Mouse (Mus musculus) heart, adult 8-10 months (tissue): ENCODE measurements at regions not wholly inside any gene's neighbourhood (a gene's known extent, or its start where the extent isn't known, plus 50 kb on each side); places are given as distances from the start of the nearest gene placed in this dataset.

Source experiments
- DNase-seq: peaks from one replicate; pipeline ENCODE4 v3.0.0; 2022; ENCODE audit warnings: low spot score

GRCm38 (mm10) chr16:86544121-86544520 is 642.5 kb upstream of the Adamts5 start:
- no peak for DNase-seq

GRCm38 (mm10) chr16:86536479-86536878 is 634.9 kb upstream of the Adamts5 start:
- no peak for DNase-seq

GRCm38 (mm10) chr16:86524135-86524534 is 622.5 kb upstream of the Adamts5 start:
- DNase-seq = no peak

DNA sequence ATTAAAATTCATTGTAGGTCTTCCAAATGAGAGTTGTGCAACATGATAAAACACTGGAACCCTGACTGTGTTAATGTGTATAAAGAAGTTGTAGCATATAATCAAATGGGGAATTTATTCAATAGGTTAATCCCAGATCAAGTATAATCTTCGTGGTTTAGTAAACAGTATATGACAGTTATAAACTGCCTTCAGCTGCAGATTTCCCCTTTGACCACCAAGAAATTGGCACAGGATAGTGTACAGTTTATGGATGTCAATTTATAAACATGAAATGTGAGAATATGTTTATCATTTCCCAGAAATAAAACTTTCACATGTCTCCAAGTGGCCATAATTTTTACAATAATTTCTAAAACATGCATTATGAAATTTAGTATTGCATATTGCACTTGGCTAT is 615.3 kb upstream of the Adamts5 start:
- DNase-seq = no peak

DNA sequence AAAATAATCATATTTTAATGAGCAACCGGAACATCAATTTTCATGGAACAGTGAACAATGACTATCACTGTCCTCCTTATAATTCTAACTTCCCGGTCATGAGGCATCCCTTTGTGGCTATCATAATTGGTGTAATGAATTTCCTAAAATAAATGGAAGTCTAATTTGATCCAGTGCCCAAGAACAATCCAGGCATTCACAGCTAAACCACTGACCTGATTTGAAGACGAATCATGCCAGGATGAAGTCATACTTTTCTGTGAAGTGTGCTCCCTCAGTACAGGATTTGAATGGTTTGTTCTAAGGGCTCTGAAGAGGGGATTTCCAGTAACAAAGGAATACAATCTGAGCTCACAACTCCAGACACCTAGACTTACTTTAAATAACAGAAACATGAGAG is 614.5 kb upstream of the Adamts5 start:
- DNase-seq = no peak

DNA sequence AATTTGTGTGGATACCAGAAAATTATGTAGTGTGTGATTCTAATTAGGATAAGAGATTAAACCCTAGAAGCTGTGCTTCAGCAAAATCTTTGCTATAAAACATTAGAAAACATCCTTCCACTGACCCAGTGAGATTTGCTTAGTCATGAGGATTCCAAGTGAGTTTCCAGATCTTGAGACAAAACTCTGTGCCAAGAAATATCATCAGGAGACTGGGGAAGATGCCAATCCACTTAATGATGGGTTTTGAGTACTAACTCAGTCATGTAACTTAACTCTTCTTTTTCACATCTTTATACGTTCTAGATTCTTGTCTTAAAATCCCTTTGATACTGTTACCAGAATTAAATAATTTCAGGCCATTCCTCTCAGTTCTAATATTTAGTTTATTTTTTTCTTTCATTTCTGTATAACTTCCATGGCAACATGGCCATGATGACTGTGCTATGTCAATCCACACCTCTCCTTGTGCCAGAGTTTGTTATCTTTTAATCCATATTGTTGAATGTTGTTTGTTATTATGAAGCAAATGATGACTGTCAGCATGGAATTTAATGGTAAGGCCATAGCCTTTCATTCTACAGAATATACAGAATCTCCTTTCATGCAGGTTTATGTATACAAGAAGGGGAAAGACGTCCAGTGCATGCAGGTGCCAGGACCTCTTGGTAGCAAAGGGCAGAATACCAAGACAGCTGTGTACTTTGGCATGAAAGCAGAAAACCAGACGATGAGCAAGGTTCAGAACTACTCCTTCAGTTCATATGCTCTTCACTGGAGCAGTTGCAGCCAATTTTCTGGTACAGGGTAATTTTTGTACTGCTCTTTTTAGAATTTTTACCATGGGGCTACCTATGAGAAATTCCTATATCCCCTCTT is 599.7 kb upstream of the Adamts5 start:
- DNase-seq = peak; percentile 51

- DNase-seq = no peak
These were observed 573.5 kb upstream of the Adamts5 start for GRCm38 (mm10) chr16:86475145-86475544.

DNA sequence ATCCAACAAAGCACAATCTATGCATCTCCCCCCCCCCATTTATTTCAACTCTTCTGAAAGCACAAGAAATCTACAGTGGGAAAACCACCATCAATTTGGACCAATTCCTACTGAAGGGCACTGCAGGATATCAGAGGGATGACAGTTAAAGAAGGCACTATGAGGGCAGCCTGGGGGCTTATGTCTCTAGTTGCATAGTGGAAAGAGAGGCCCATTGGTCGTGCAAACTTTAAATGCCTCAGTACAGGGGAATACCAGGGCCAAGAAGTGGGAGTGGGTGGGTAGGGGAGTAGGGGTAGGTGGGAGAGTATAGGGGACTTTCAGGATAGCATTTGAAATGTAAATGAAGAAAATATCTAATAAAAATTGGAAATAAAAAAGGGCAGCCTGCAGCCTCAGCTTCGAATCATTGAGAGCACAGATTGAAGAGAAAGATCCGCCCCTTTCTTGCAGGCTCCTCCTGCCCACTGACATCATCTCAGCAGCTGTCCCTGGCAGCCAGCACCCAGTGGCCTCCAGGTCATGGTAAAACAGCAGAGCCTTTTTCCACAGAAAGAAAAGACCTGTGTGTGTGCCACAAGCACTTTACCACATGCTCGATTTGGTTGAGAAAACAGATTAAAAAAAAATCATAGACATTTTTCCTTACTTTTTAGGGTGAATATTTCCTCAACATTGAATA is 571.6 kb upstream of the Adamts5 start:
- DNase-seq = no peak

- no peak for DNase-seq
These were observed 559.4 kb upstream of the Adamts5 start for GRCm38 (mm10) chr16:86461073-86461472.

DNA sequence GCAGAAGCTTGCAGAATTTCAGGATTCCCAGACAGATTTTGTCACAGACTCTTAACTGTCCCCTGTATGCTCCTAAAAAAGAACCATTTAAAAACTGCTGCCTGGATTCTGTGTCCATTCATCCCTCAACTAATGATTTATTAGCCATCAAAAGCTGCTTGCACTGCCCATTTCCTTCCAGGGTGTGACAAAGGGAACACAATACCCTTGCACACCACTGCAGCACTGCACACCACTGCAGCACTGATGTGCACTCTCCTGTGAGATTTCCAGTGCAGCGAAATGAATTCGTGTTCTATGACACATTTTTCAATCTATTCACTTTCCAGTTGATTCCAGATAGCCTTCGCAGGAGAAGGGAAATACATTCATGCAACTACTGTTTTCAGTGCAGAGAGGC is 555.0 kb upstream of the Adamts5 start:
- DNase-seq = no peak

DNA sequence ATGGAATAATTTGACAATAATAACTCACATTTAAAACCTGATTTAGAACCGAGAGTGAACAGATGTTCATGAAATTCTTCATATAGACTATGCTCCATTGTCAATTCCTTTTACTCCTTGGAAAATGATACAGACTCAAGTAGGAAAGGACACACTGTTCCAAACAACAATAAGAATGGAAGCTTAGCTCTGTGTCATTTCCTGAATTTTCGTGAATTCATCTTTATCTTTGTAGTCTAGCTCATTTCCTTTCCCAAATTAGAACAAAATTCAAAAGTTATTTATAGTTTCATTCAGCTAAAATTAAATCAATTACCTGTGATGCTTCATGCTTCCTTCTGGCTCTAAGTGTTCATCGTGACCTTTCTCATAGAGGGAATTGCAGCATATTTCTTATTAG is 553.2 kb upstream of the Adamts5 start:
- DNase-seq = peak; percentile 59

- DNase-seq = peak; percentile 54
These were observed 552.4 kb upstream of the Adamts5 start for GRCm38 (mm10) chr16:86454031-86454430.

- no peak for DNase-seq
These were observed 547.0 kb upstream of the Adamts5 start for GRCm38 (mm10) chr16:86448478-86449160.

DNA sequence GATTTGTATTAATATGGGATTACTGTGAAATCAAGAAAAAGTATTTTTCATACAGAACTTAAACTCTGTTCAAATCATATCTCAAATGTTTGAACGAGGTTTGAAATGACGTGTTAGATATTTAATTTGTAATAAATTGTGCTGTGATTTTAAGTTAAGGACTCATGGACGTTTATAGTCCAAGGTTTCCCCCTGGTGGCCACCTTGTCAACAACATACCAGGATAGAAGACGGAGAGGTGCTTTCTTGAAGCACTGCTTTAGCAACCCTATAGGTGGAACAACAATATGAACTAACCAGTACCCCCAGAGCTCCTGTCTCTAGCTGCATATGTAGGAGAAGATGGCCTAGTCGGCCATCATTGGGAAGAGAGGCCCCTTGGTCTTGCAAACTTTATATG is 517.8 kb upstream of the Adamts5 start:
- DNase-seq = peak; percentile 70

DNA sequence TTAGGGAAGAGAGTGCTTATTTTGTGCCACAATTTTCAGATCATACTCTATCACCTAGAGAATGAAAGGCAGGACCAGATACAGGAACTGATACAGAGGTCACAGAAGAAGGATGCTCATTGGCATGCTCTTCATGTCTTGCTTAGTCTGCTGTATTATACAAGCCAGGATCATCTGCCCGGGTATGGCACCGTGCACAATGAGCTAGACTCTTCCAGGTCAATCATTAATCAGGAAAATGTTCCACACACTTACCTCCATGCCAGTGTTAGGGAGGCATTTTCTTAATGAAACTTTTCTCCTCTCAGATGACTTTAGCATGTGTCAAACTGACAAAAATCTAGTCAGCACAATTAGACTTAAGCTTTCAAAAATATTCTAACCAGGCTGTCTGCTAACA is 502.7 kb upstream of the Adamts5 start:
- DNase-seq = no peak

DNA sequence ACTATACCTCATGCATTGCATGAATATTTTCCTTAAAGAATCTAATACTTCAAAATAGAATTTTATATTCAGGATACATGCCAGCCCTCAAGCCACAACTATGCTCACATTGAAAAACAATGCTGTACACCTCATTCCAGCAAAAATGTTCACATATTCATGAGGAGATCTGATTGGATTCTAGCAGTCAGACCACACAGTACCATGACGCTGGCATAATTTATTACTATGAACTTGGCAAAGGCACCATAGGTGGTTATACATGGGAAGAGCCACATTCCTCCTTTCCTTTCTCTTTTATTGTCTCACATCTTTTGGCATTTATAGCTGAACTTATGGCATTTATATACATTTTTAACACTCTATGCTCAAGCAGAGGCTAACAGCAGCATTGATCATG is 499.8 kb upstream of the Adamts5 start:
- no peak for DNase-seq

- no peak for DNase-seq
These were observed 497.7 kb upstream of the Adamts5 start for GRCm38 (mm10) chr16:86399288-86399687.

DNA sequence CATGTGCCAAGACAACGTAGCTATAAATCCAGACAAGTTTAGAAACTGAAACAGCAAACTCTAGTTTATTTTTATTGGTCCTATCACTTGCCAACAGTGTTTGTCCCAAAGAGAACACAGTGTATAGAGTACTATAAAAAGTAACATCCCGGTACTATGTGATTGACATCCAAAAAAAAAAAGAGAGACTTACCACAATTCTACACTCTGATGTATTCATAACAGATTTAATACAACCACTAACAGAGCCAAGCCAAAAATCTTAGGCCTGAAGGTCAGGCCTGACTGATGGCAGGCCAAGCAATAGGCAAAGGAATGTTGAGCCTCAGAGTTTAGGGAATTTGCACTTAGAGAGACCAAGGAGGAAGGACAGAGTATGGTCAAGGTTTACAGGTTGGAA is 495.9 kb upstream of the Adamts5 start:
- no peak for DNase-seq

GRCm38 (mm10) chr16:86389063-86389723 is 487.6 kb upstream of the Adamts5 start:
- DNase-seq = no peak

DNA sequence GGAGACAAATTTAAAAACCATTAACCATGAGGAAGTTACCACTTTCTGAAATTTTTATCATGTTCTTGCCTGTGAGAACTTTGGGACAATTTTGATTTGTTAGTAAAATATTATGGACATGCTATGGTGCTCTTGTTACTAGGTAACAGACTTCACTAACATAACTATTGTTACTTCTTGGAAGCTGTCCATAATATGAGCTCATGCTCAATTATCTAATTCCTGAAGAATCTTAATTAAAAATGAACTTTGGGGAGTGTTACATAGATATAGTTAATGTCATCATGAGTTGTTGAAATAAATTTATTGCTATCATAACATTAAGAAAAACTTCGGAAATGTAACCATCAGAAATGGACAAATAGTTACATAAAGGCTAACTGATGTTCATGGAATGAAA is 486.5 kb upstream of the Adamts5 start:
- DNase-seq = no peak

- no peak for DNase-seq
These were observed 476.4 kb upstream of the Adamts5 start for GRCm38 (mm10) chr16:86377991-86378390.

DNA sequence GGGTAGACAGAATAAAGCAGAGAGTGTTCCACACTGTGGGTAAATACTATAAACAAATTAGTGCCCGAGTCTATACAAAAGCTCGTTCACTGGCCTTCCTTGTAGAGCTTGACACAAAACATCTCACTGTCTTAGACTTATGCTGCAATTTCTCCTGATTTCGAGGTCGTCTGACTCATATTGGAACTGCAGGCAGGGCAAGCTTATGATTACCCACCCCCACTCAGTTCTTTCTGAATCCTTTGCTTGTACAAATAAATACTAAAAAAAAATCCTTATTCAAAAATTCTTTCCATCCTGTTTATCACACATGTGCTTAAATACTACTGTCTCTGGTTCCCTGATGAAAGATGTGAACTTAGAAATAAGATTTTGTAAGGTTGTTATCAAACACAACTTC is 470.0 kb upstream of the Adamts5 start:
- DNase-seq = no peak
